Mouse (Mus musculus): ENCODE results near the gene Igfbp4. TPM values are rescaled to one million over a fixed set of nuclear protein-coding genes. Genes with fewer than 3 reads are reported as not detected.

The Igfbp4 gene
- total RNA-seq, 2 experiments from 2014 or later: 82.3 to 97.6 TPM

- DNase-seq: no peak
Measured at GRCm38 (mm10) chr11:99041841-99042780, 1.1 kb downstream of the Igfbp4 start.

- DNase-seq: peak; percentile 33 to 66
Measured at GRCm38 (mm10) chr11:99042834-99043431, 1.9 kb downstream of the Igfbp4 start.

GRCm38 (mm10) chr11:99043632-99044031 is 2.6 kb downstream of the Igfbp4 start:
- no peak for DNase-seq

- no peak for DNase-seq
Measured at GRCm38 (mm10) chr11:99044306-99044705, 3.3 kb downstream of the Igfbp4 start.

GRCm38 (mm10) chr11:99045159-99045889 is 4.3 kb downstream of the Igfbp4 start:
- DNase-seq: peak in 1 of 2 experiments; percentile 58

GRCm38 (mm10) chr11:99047120-99047519 is 6.1 kb downstream of the Igfbp4 start:
- DNase-seq: peak; percentile 63 to 75

- DNase-seq: peak; percentile 22 to 48
Measured at GRCm38 (mm10) chr11:99047643-99048042, 6.6 kb downstream of the Igfbp4 start.

- DNase-seq: no peak
Measured at GRCm38 (mm10) chr11:99055143-99055542, 14.1 kb downstream of the Igfbp4 start.

- no peak for DNase-seq
Measured at GRCm38 (mm10) chr11:99055571-99056452, 14.8 kb downstream of the Igfbp4 start.

GRCm38 (mm10) chr11:99060435-99060834 is 19.4 kb downstream of the Igfbp4 start:
- DNase-seq: peak in 1 of 2 experiments; percentile 52

- DNase-seq: no peak
Measured at GRCm38 (mm10) chr11:99062661-99063060, 21.6 kb downstream of the Igfbp4 start.

- no peak for DNase-seq
Measured at GRCm38 (mm10) chr11:99063406-99064131, 22.5 kb downstream of the Igfbp4 start.

GRCm38 (mm10) chr11:99065353-99065752 is 24.3 kb downstream of the Igfbp4 start:
- DNase-seq: no peak

GRCm38 (mm10) chr11:99065979-99066378 is 24.9 kb downstream of the Igfbp4 start:
- DNase-seq: peak; percentile 78 to 89

GRCm38 (mm10) chr11:99067591-99067990 is 26.5 kb downstream of the Igfbp4 start:
- no peak for DNase-seq

GRCm38 (mm10) chr11:99068455-99068854 is 27.4 kb downstream of the Igfbp4 start:
- DNase-seq: no peak

GRCm38 (mm10) chr11:99071866-99072265 is 30.8 kb downstream of the Igfbp4 start:
- no peak for DNase-seq

GRCm38 (mm10) chr11:99073781-99074180 is 32.7 kb downstream of the Igfbp4 start:
- no peak for DNase-seq

GRCm38 (mm10) chr11:99076744-99077319 is 35.8 kb downstream of the Igfbp4 start:
- DNase-seq: no peak

GRCm38 (mm10) chr11:99077869-99078268 is 36.8 kb downstream of the Igfbp4 start:
- DNase-seq: no peak

Measured in adrenal gland, postnatal 36 days (tissue).